Mouse (Mus musculus) adrenal gland, adult 18-20 months (tissue): Measurements from ENCODE around the gene Pde4d. TPM values are rescaled to one million over a fixed set of nuclear protein-coding genes. Genes with fewer than 3 reads are reported as not detected.

Experiments used
- DNase-seq, 2 experiments: peaks; one replicate each; pipeline ENCODE4 v3.0.0; 2021 to 2022; ENCODE audit warnings: low spot score in 2 of 2
- total RNA-seq, 2 experiments: library from RNA; stranded (reverse); gene quantifications; 1 replicate in 1 of 2; 2 replicates in 1 of 2; pipeline ENCODE4 v1.2.3; 2021

Pde4d gene
- total RNA-seq, 2 experiments from 2014 or later = 48.5 to 81.6 TPM

GRCm38 (mm10) chr13:109903764-109904510, 1454.2 kb downstream of the Pde4d start:
- no peak for DNase-seq

- no peak for DNase-seq
Measured at GRCm38 (mm10) chr13:109906342-109906888, 1456.7 kb downstream of the Pde4d start.

DNA sequence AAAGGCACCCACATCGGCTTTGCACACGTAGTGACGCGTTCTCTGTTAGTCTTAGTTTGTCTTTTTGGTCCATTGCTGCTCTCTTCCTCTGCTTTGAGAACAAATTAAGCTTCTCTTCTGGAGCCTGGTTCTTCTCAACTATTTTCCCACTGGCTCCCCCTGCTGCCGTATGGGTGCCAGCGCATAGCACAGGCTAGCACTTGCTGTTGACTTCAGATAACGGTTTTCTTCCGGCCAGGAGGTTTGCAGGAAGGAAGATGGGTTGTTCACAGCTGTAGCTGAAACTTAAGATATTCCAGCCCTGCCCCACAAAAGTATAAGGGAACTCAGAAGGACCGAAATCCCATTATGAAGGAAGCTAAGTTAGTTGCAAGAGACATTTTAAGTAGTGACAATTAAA, 1457.9 kb downstream of the Pde4d start:
- peak; percentile 64 to 76 for DNase-seq

GRCm38 (mm10) chr13:109908386-109908785, 1458.6 kb downstream of the Pde4d start:
- DNase-seq = no peak

GRCm38 (mm10) chr13:109909111-109909510, 1459.4 kb downstream of the Pde4d start:
- DNase-seq = no peak

- DNase-seq = no peak
Measured at GRCm38 (mm10) chr13:109910915-109911314, 1461.2 kb downstream of the Pde4d start.

DNA sequence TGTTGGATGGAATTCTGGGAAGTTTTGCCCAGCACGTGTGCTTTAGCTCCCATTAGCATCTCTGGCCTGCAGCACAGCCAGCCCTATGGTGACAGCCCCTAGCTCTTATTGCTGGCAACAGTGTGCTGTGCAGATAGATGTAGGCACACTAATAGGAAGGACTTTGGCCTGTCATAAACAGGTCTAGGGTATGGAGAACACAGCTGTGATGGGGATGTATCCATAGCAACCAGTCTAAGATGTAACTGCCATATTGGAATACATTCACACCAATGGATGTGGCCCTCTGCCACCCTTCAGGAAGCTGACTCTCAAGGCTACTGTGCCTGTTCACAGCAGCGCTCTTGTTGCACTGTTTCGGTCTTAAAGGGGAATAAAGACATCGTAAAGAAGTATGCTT, 1462.9 kb downstream of the Pde4d start:
- DNase-seq = no peak

DNA sequence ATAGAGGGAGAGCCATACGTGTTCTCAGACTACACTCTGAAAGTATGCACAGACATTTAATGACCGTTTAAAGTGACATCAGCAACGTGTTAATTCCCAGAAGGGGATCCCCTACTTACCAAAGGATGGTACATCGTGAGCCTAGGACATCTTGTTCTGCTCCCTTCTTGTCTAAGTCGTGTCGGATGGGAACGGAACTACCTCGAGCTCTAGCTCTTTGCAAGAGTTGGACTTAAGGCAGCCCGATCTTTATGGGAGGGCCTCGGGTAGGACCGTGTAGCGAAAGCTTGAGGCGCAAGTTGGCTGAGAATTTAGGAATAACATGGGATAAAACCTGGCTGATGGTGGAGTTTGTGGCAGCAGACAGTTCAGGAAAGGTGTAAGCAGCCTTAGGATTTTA, 1464.5 kb downstream of the Pde4d start:
- DNase-seq = no peak

DNA sequence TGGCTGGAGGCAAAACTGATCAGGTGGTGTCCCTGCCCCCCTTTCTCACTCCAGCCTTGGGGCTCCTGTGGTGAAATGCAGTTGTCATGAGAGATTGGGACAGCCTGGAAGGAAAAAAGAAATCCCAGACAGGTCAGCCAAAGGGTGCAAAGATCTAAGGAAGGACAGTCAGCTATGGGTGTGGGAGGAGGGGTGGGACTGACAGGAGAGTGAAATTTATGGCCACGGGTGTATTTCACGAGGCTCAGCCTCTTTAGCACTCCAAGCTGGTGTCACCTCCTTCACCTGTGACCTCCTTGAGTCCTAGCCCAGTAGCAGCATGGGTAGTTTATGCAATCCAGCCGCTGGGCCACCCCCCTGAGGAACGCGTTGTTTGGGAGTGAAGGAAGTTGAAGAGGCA, 1465.1 kb downstream of the Pde4d start:
- no peak for DNase-seq

DNA sequence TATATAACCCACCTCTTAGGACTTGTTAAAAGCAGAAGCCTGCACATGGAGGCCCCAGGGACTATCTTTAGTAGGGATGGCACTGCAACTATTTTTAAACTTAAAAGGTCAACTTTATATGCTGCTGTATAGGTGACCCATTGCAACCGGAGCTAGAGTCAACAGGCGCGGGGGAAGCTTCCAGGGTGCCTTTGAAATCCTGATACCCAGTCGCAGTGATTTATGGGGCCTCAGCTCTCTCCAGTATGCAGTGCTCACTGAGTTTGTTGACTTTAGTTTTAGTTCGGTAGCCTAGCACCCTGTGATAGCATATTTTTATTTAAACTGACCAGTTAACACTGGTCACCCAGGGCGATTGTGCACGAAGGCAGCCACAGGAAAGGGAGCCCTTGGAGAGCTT, 1465.8 kb downstream of the Pde4d start:
- no peak for DNase-seq

GRCm38 (mm10) chr13:109915964-109916363, 1466.2 kb downstream of the Pde4d start:
- DNase-seq = no peak

DNA sequence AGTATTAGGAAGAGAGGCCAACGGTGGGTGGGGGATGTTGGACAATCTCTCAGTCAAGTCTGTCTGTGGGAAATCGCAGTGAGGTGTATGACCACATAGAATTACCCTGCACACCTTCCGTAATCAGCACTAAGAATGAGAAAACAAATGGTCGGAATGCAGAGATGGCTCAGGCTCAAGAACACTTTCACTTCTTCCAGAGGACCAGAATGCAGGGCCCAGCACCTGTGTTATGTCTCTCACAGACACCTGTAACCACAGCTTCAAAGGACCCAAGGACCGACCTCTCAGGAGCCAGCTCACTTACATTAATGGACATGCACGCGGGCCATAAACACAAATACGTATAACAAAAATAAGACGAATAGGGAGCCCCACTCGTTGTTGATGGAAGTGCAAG, 1467.8 kb downstream of the Pde4d start:
- no peak for DNase-seq

- no peak for DNase-seq
Measured at GRCm38 (mm10) chr13:109918631-109919030, 1468.9 kb downstream of the Pde4d start.

- DNase-seq = no peak
Measured at GRCm38 (mm10) chr13:109920256-109920655, 1470.5 kb downstream of the Pde4d start.

- DNase-seq = no peak
Measured at GRCm38 (mm10) chr13:109921336-109922038, 1471.7 kb downstream of the Pde4d start.

DNA sequence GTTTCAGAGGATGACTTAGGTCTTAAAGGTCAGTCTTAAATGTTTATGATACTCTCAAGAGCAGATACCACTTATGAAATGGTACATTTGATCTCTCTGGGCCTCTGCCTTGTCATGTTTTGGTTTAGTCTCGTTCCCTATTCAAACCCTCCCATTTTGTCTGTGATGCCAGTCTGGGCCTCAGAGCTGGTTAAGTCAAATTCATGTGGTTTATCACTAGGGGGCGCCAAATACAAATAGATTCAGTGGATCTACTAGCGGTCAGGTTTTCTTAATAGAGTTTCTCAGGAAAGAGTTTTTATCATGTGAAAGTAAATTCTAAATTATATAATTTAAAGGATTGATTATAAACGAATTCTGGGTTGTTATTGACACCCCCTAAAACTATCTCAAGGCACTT, 1472.5 kb downstream of the Pde4d start:
- DNase-seq = peak in 1 of 2 experiments; percentile 49

GRCm38 (mm10) chr13:109922782-109923181, 1473.0 kb downstream of the Pde4d start:
- DNase-seq = no peak

GRCm38 (mm10) chr13:109924771-109925170, 1475.0 kb downstream of the Pde4d start:
- no peak for DNase-seq

GRCm38 (mm10) chr13:109926277-109926920, 1476.7 kb downstream of the Pde4d start:
- DNase-seq = no peak

GRCm38 (mm10) chr13:109927782-109928181, 1478.0 kb downstream of the Pde4d start:
- DNase-seq = no peak

- no peak for DNase-seq
Measured at GRCm38 (mm10) chr13:109932688-109933087, 1482.9 kb downstream of the Pde4d start.

DNA sequence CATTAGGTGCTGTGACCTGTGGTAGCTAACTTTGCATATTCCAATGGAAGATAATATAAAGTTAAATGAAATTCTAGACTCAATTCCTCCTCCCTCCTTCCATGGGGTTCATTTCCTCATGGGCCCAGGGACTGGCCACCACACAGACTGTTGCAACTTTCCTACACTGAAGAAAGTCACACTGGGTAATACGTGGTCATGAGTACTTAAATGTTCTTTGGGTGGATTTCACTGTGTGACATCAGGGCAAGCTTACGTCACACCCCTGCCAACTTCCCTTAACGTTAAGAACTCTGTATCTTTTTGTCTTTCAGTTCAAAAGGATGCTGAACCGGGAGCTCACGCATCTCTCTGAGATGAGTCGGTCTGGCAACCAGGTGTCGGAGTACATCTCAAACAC, 1483.8 kb downstream of the Pde4d start:
- DNase-seq = no peak
